Mouse (Mus musculus) cortical plate, adult 2 months (tissue): ENCODE data around the gene Cd93. TPM values are rescaled to one million over a fixed set of nuclear protein-coding genes. Genes with fewer than 3 reads are reported as not detected.

Source experiments
- H3K27ac ChIP-seq: fragments of 200-500 bp; 2 replicates; pipeline ENCODE4 v1.5.1; 2012; ENCODE audit warnings: low read length, control low read depth, inconsistent platforms; ENCODE audit not compliant: insufficient read depth
- H3K4me1 ChIP-seq: fragments of 200-500 bp; 2 replicates; pipeline ENCODE4 v1.6.1; 2011; ENCODE audit warnings: low read length; ENCODE audit not compliant: control insufficient read depth, insufficient read depth
- H3K4me3 ChIP-seq: fragments of 200-500 bp; 2 replicates; pipeline ENCODE4 v1.5.1; 2011; ENCODE audit warnings: mild to moderate bottlenecking, low read length, control low read depth; ENCODE audit not compliant: insufficient read depth
- CTCF ChIP-seq: fragments of 200-500 bp; IDR thresholded peaks from 2 replicates; pipeline ENCODE4 v1.5.1; 2011; ENCODE audit warnings: mild to moderate bottlenecking, control low read depth, low read length; ENCODE audit not compliant: insufficient read depth; ENCODE audit errors: extremely low read depth
- POLR2A ChIP-seq: fragments of 200-500 bp; IDR thresholded peaks from 2 replicates; pipeline ENCODE4 v1.6.1; 2011; ENCODE audit warnings: mild to moderate bottlenecking, low read length, control low read depth; ENCODE audit not compliant: insufficient read depth; ENCODE audit errors: extremely low read depth
- polyA plus RNA-seq: library from polyadenylated mRNA; depleted of rRNA; stranded (reverse); fragments of >200 nt; gene quantifications from 2 replicates; pipeline ENCODE4 v1.2.3, GENCODE M21; 2012; rRNA removed

Gene Cd93
- polyA plus RNA-seq, 1 experiment = 4.0 TPM

- TF ChIP-seq CTCF = peak; percentile 53
- TF ChIP-seq POLR2A = peak; percentile 57; the same call in 1 of the 2 replicates
- peak within 1 kb of the TSS; percentile 78 for H3K4me3 ChIP-seq
- H3K27ac ChIP-seq = peak within 1 kb of the TSS; percentile 83
Measured at GRCm38 (mm10) chr2:148395131-148396051, 48.0 kb downstream of the Cd93 start, which contains the start of gene Sstr4. TSS of gene Sstr4 (plus strand) at chr2:148395344.

GRCm38 (mm10) chr2:148393846-148394245, 49.5 kb downstream of the Cd93 start:
- H3K4me3 ChIP-seq = no peak overlapping the region
- TF ChIP-seq POLR2A = no peak
- no peak for TF ChIP-seq CTCF
- H3K27ac ChIP-seq = no peak overlapping the region
- no peaks in the 10 kb centered on the region; the same call in 1 of the 2 replicates for H3K4me1 ChIP-seq

More at GRCm38 (mm10) chr2:148395131-148396051, 48.0 kb downstream of the Cd93 start, which contains the start of gene Sstr4:
- H3K4me1 ChIP-seq = no peaks in the 10 kb centered on the region

DNA sequence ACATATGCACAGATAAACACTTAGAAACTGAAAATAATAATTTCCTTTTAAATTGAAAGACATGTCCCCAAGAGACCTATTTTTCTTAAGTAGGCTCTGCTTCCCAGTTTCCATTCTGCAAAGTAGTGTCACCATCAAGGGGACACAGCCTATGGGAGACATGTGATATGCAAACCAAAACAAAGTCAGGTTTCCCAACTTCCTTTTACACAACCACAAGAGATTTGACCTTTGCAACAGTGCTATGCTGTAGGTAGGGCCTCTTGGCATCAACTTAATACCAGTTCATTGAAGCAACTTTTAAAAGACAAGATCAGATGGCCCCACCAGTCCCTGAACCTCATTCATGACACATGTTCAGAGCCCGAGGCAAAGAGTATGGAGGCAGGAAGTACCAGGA, 50.2 kb downstream of the Cd93 start:
- H3K4me1 ChIP-seq = no peaks in the 10 kb centered on the region; the same call in 1 of the 2 replicates
- H3K27ac ChIP-seq = no peak overlapping the region
- no peak overlapping the region for H3K4me3 ChIP-seq
- no peak for TF ChIP-seq CTCF
- TF ChIP-seq POLR2A = no peak

- Histone ChIP-seq H3K4me1 (peaks cover 3% of the 10 kb centered on the region), H3K27ac (0 out of 2 replicates have a peak overlapping the region, but pooled peaks have one; percentile 26), H3K4me3 (no peak overlapping the region)
- TF ChIP-seq POLR2A (no peak), CTCF (no peak)
Measured at GRCm38 (mm10) chr2:148387652-148388581, 55.4 kb downstream of the Cd93 start.

DNA sequence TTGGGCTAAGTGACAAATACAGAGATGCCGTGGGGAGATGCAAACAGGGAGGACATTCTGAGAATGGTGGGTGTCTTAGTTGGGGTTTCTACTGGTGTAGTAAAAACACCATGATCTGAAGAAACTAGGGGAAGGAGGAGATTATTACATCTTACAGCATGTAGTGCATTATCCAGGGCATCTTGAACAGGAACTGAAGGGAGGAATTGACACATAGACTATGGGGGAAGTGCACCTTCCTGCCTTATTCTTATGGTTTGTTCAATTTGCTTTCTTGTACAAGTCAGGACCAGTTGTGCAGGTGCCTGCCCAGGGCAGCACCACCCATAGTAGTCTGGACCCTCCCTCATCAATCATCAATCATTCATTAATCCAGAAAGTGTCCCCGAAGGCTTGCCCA, 56.4 kb downstream of the Cd93 start:
- H3K4me1 ChIP-seq = peaks cover 3% of the 10 kb centered on the region
- no peak overlapping the region for H3K4me3 ChIP-seq
- H3K27ac ChIP-seq = no peak overlapping the region
- TF ChIP-seq CTCF (no peak), POLR2A (no peak)

Other genes starting within 250 kb of the Cd93 start
- gene Sstr4, start 48.2 kb downstream of the Cd93 start, polyA plus RNA-seq = 21.9 and 25.7 TPM in 2 replicates
- 10.0 and 14.4 TPM in 2 replicates for gene Thbd, start 35.4 kb downstream of the Cd93 start, polyA plus RNA-seq
- 22.1 and 22.9 TPM in 2 replicates for gene Nxt1, start 229.0 kb upstream of the Cd93 start, polyA plus RNA-seq
- gene Gzf1, start 237.5 kb upstream of the Cd93 start, polyA plus RNA-seq = 17.5 and 17.6 TPM in 2 replicates